Mouse (Mus musculus): ENCODE measurements around the gene Ceacam3.
"Not testable (repeated sequence)": the region's sequence is repeated elsewhere in the genome, so short reads cannot be mapped to it uniquely, and the experiment has no call there.

Ceacam3 gene

DNA sequence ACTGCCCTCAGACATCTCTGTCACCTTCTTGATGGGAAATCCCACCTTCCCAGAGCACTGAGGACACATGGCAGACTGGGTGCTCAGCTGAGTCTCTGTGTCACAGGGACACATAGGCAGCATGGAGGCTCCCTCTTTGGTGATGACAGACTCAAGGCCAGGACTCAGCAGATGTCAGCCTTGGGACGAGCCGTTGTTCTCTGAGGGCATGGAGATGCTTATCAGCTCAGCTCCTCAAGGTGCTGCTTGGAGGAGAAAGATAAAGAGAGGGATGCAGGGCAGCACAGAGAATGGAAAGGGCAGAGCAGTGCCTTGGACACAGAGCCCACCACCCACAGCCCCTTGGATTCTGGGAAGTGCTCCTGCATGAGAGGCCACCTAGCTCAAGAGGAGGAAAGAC lies at the start of gene Ceacam3:
Ceacam3 (plus strand) TSS at position 352 of the 400 bp plus-strand sequence.
- no peak for DNase-seq

- DNase-seq: not testable (repeated sequence)
These were observed 48.5 kb upstream of the Ceacam3 start for GRCm38 (mm10) chr7:17101631-17102030.

DNA sequence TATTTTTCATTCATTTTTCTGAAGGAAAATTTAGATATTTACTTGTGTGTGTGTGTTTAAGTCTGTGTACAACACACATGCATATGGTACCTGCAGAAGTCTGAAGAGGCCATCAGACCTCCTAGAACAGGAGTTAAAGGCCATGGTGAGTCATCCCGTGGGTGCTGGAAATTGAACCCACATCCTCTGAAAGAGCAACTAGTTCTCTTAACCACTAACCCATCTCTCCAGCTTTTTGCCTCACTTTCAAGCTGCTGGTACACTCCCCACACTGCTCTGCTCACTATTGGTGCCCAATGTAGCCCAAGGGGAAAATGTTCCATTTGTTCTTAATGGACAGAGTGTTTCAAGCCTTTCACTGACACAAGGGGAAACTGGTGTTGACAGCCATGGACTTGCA lies 14.8 kb upstream of the Ceacam3 start:
- DNase-seq: no peak

DNA sequence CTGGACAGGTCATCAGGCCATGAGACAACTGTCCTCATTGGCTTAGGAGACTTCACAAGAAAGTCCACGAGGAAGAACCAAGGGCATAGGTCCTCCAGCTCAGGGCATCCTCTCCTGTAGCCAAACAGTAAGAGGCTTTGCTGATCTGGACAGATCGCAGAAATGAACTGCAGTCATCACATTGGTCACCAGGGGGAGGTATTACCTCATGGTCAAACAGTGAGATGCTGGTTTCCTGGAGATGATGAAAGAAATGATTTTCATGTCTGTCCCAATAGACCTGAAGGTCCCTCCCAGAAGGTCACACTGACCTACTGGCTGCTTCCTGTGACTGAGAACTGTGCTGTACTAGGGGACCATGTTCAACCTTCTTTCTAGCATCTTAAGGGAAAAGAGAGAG lies 5.6 kb downstream of the Ceacam3 start:
- DNase-seq: peak; percentile 72

- DNase-seq: peak; percentile 53
These were observed 7.0 kb downstream of the Ceacam3 start for GRCm38 (mm10) chr7:17156885-17157677.

DNA sequence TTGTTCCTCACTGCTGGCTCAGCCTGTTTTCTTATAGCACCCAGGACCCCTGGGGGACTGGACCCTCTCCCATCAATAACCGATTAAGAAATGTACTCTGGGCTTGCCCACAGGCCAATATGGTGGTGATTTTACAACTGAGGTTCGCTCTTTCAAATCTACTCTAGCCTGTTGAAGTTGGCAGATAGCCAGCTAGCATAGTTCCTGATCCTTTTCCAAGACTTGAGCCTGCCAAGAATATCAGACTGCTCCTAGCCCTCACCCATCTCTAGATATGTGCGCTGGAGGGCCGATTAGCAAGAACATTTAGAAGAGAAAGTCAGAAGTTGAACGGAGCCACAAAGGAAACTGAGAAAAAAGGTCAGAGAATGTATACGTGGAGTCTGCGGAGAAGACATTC lies 8.9 kb downstream of the Ceacam3 start:
- peak; percentile 20 for DNase-seq

GRCm38 (mm10) chr7:17171827-17172226 lies 21.7 kb downstream of the Ceacam3 start:
- DNase-seq: no peak

- DNase-seq: no peak
These were observed 53.1 kb downstream of the Ceacam3 start, which contains the start of gene Psg29 for GRCm38 (mm10) chr7:17203177-17203576. TSS of gene Psg29 (plus strand) at chr7:17203477.

DNA sequence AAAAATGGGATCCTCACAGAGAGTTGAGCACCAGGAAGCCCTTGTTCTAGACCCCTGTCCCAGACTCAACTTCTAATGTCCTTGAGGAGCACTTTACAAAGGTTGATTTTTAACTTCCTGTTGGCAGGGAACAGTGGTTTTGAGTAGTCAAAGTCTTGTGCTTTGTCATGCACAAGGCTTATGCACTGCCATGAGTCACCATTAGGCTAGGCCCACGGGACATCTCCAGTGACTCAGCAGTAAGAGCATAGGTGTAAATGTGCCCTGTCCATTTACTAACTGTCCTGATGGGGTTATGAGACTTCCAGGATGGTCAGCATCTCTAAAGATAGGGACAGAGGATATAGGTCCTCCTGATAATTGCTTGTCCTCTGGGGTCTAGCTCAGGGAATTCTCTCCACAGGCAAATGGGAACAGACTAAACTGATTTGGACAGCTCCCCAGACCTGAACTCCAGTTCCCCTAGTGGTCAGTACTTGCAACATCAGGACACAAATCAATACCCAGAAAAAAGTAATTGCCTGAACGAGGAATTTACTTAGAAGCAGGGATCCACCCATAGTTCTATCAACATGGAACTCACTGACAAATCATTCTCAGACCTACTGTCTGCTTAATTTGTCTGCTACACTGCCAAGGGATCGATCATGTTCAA lies 55.6 kb downstream of the Ceacam3 start:
- DNase-seq: no peak

Data from kidney, adult 11 months (tissue).